Mouse (Mus musculus): Measurements from ENCODE around the gene Shpk. TPM values are rescaled to one million over a fixed set of nuclear protein-coding genes. Genes with fewer than 3 reads are reported as not detected.

Gene Shpk
- polyA plus RNA-seq, 1 experiment from 2014 or later, result 5.6 TPM

GRCm38 (mm10) chr11:73198190-73198589, 1.1 kb upstream of the Shpk start:
- DNase-seq (ENCODE audit: low read depth, low spot score), result no peak
- POLR2A ChIA-PET, result interaction anchor here (0.7 to 1.4 kb wide), 3 partner anchors 11 to 22 kb away, joined by 3 to 7 read pairs (median 4); no protein-coding TSS in a partner anchor
- TF ChIP-seq CTCF (IDR thresholded peaks at IDR 0.05), result no peak
- H3K27me3 ChIP-seq, result no peaks in the 10 kb centered on the region
- CTCF ChIA-PET, result interaction anchor here (1.3 kb wide), 2 partner anchors 11 to 25 kb away, joined by 4 read pairs; no protein-coding TSS in a partner anchor
- ATAC-seq, result no peak
- in situ Hi-C loops (cut with MboI; ENCODE audit: low pct_unique_long_range_greater_than_20kb), result no loop called here

GRCm38 (mm10) chr11:73198603-73199229, 544 bp upstream of the Shpk start, which contains the start of gene Ctns:
TSS of gene Ctns (minus strand) at chr11:73199042.
- in situ Hi-C loops (cut with MboI; ENCODE audit: low pct_unique_long_range_greater_than_20kb), result no loop called here
- ChIA-PET CTCF (interaction anchor here (1.3 to 1.5 kb wide), 4 partner anchors 8 to 25 kb away, joined by 4 to 5 read pairs (median 4); no protein-coding TSS in a partner anchor), POLR2A (interaction anchor here (0.7 to 1.4 kb wide), 5 partner anchors 12 to 25 kb away, joined by 3 to 7 read pairs (median 3); no protein-coding TSS in a partner anchor)
- no peaks in the 10 kb centered on the region for H3K27me3 ChIP-seq
- TF ChIP-seq CTCF (IDR thresholded peaks at IDR 0.05), result no peak
- DNase-seq (ENCODE audit: low read depth, low spot score) (peak; percentile 77), ATAC-seq (peak; percentile 97)

GRCm38 (mm10) chr11:73199879-73200278, 619 bp downstream of the Shpk start:
- no peak for DNase-seq (ENCODE audit: low read depth, low spot score)
- no peak for TF ChIP-seq CTCF (IDR thresholded peaks at IDR 0.05)
- H3K27me3 ChIP-seq, result no peaks in the 10 kb centered on the region
- ATAC-seq, result no peak
- POLR2A ChIA-PET, result interaction anchor here (0.7 to 1.4 kb wide), 3 partner anchors 22 to 55 kb away, joined by 3 read pairs; no protein-coding TSS in a partner anchor
- in situ Hi-C loops (cut with MboI; ENCODE audit: low pct_unique_long_range_greater_than_20kb), result no loop called here
- CTCF ChIA-PET, result interaction anchor here (1.4 to 1.5 kb wide), 2 partner anchors 10 to 22 kb away, joined by 5 read pairs; no protein-coding TSS in a partner anchor

- ChIA-PET POLR2A (interaction anchor here (1.1 kb wide), 1 partner anchor 10 kb away, joined by 3 read pairs; no protein-coding TSS in a partner anchor), CTCF (interaction anchor here (1.3 kb wide), 2 partner anchors 11 to 21 kb away, joined by 3 to 6 read pairs; no protein-coding TSS in a partner anchor)
- in situ Hi-C loops (cut with MboI; ENCODE audit: low pct_unique_long_range_greater_than_20kb), result no loop called here
- H3K27me3 ChIP-seq, result no peaks in the 10 kb centered on the region
- TF ChIP-seq CTCF (IDR thresholded peaks at IDR 0.05), result no peak
- ATAC-seq (no peak), DNase-seq (ENCODE audit: low read depth, low spot score) (no peak)
Observed at GRCm38 (mm10) chr11:73201021-73201420, 1.8 kb downstream of the Shpk start.

GRCm38 (mm10) chr11:73201597-73201996, 2.3 kb downstream of the Shpk start:
- ChIA-PET POLR2A (interaction anchor here (1.1 kb wide), 1 partner anchor 9 kb away, joined by 3 read pairs; no protein-coding TSS in a partner anchor), CTCF (interaction anchor here (1.3 to 1.7 kb wide), 3 partner anchors 12 to 23 kb away, joined by 3 to 6 read pairs (median 4); no protein-coding TSS in a partner anchor)
- no peaks in the 10 kb centered on the region for H3K27me3 ChIP-seq
- ATAC-seq (no peak), DNase-seq (ENCODE audit: low read depth, low spot score) (no peak)
- in situ Hi-C loops (cut with MboI; ENCODE audit: low pct_unique_long_range_greater_than_20kb), result no loop called here
- TF ChIP-seq CTCF (IDR thresholded peaks at IDR 0.05), result no peak

GRCm38 (mm10) chr11:73203895-73204294, 4.6 kb downstream of the Shpk start:
- CTCF ChIA-PET, result no interaction called here
- in situ Hi-C loops (cut with MboI; ENCODE audit: low pct_unique_long_range_greater_than_20kb), result no loop called here
- DNase-seq (ENCODE audit: low read depth, low spot score), result no peak

GRCm38 (mm10) chr11:73205194-73205593, 5.9 kb downstream of the Shpk start:
- ATAC-seq (no peak), DNase-seq (ENCODE audit: low read depth, low spot score) (no peak)
- no peaks in the 10 kb centered on the region for H3K27me3 ChIP-seq
- in situ Hi-C loops (cut with MboI; ENCODE audit: low pct_unique_long_range_greater_than_20kb), result no loop called here
- ChIA-PET POLR2A (no interaction called here), CTCF (no interaction called here)
- no peak for TF ChIP-seq CTCF (IDR thresholded peaks at IDR 0.05)

More at GRCm38 (mm10) chr11:73203895-73204294, 4.6 kb downstream of the Shpk start:
- no peak for ATAC-seq
- TF ChIP-seq CTCF (IDR thresholded peaks at IDR 0.05), result no peak
- POLR2A ChIA-PET, result no interaction called here
- no peaks in the 10 kb centered on the region for H3K27me3 ChIP-seq

GRCm38 (mm10) chr11:73207621-73208020, 8.4 kb downstream of the Shpk start:
- in situ Hi-C loops (cut with MboI; ENCODE audit: low pct_unique_long_range_greater_than_20kb), result no loop called here
- no peak for TF ChIP-seq CTCF (IDR thresholded peaks at IDR 0.05)
- no peak for DNase-seq (ENCODE audit: low read depth, low spot score)

GRCm38 (mm10) chr11:73213956-73214355, 14.7 kb downstream of the Shpk start:
- no peak for TF ChIP-seq CTCF (IDR thresholded peaks at IDR 0.05)
- ChIA-PET CTCF (no interaction called here), POLR2A (no interaction called here)
- ATAC-seq (no peak), DNase-seq (ENCODE audit: low read depth, low spot score) (no peak)
- in situ Hi-C loops (cut with MboI; ENCODE audit: low pct_unique_long_range_greater_than_20kb), result no loop called here
- H3K27me3 ChIP-seq, result no peaks in the 10 kb centered on the region

More at GRCm38 (mm10) chr11:73207621-73208020, 8.4 kb downstream of the Shpk start:
- ChIA-PET CTCF (interaction anchor here (0.8 to 2.0 kb wide), 2 partner anchors 20 to 28 kb away, joined by 3 to 5 read pairs; no protein-coding TSS in a partner anchor), POLR2A (interaction anchor here (0.6 kb wide), 1 partner anchor 90 kb away, joined by 4 read pairs; no protein-coding TSS in a partner anchor)
- H3K27me3 ChIP-seq, result no peaks in the 10 kb centered on the region
- ATAC-seq, result no peak

GRCm38 (mm10) chr11:73219671-73220070, 20.4 kb downstream of the Shpk start:
- POLR2A ChIA-PET, result interaction anchor here (1.0 kb wide), 1 partner anchor 21 kb away, joined by 3 read pairs; no protein-coding TSS in a partner anchor
- ATAC-seq (no peak), DNase-seq (ENCODE audit: low read depth, low spot score) (no peak)
- no peaks in the 10 kb centered on the region for H3K27me3 ChIP-seq
- in situ Hi-C loops (cut with MboI; ENCODE audit: low pct_unique_long_range_greater_than_20kb), result no loop called here
- CTCF ChIA-PET, result interaction anchor here (0.9 to 1.5 kb wide), 2 partner anchors 9 to 81 kb away, joined by 3 to 4 read pairs; partner anchors contain the start of gene Haspin
- TF ChIP-seq CTCF (IDR thresholded peaks at IDR 0.05), result peak; percentile 42
